Mouse (Mus musculus) forebrain, embryonic 13.5 days (tissue): ENCODE results near the gene Mcu. TPM values are rescaled to one million over a fixed set of nuclear protein-coding genes. Genes with fewer than 3 reads are reported as not detected.

Experiments used
- ATAC-seq: fragments of 200-750 bp; cut with Nextera tagmentation; 2 replicates; pipeline ENCODE4 v1.8.0; 2017
- H3K27ac ChIP-seq: fragments of 300-500 bp; sonication (generic); 2 replicates; pipeline ENCODE4 v1.5.1; 2015; ENCODE audit warnings: inconsistent platforms, mild to moderate bottlenecking, moderate library complexity
- H3K27me3 ChIP-seq: fragments of 300-500 bp; sonication (generic); 2 replicates; pipeline ENCODE4 v1.6.1; 2015; ENCODE audit warnings: mild to moderate bottlenecking, inconsistent platforms
- H3K36me3 ChIP-seq: fragments of 300-500 bp; sonication (generic); 2 replicates; pipeline ENCODE4 v1.6.1; 2015; ENCODE audit warnings: mild to moderate bottlenecking, inconsistent platforms; ENCODE audit not compliant: poor library complexity, severe bottlenecking
- H3K4me1 ChIP-seq: fragments of 300-500 bp; sonication (generic); 2 replicates; pipeline ENCODE4 v1.6.1; 2015; ENCODE audit warnings: inconsistent platforms
- H3K4me2 ChIP-seq: fragments of 300-500 bp; sonication (generic); 2 replicates; pipeline ENCODE4 v1.6.1; 2015; ENCODE audit warnings: inconsistent platforms, mild to moderate bottlenecking, moderate library complexity
- H3K4me3 ChIP-seq: fragments of 300-500 bp; sonication (generic); 2 replicates; pipeline ENCODE4 v1.5.1; 2015; ENCODE audit warnings: mild to moderate bottlenecking, inconsistent platforms
- H3K9ac ChIP-seq: fragments of 300-500 bp; sonication (generic); 2 replicates; pipeline ENCODE4 v1.6.1; 2015; ENCODE audit warnings: mild to moderate bottlenecking, inconsistent platforms
- H3K9me3 ChIP-seq: fragments of 300-500 bp; sonication (generic); replicated peaks from 2 replicates; pipeline ENCODE4 v1.6.1; 2016; ENCODE audit warnings: inconsistent platforms
- WGBS: fragments of 180-500 bp; shearing (Covaris S2); methylation state at CpG from one replicate; pipeline ENCODE4 v1.1.7; 2015; 5-methylcytosine and 5-hydroxymethylcytosine counted together
- polyA plus RNA-seq: library from polyadenylated mRNA; unstranded; fragments of >200 nt; fragmentation: Nextera tagmentation; extraction: Ambion mirVana; gene quantifications from 2 replicates; pipeline ENCODE4 v1.2.1, GENCODE M21; 2015

The Mcu gene
- polyA plus RNA-seq, 1 experiment from 2014 or later = 18.1 TPM

- H3K4me1 ChIP-seq = peaks cover 9% of the 10 kb centered on the region; the same call in 1 of the 2 replicates
- WGBS = 63% methylated on average over 5 of the region's 5 CpGs
- no peaks in the 10 kb centered on the region for H3K9me3 ChIP-seq
- H3K27me3 ChIP-seq = no peaks in the 10 kb centered on the region
- ATAC-seq = no peak
- no peak overlapping the region for H3K9ac ChIP-seq
- H3K4me3 ChIP-seq = no peak overlapping the region
- no peak overlapping the region for H3K27ac ChIP-seq
- no peak overlapping the region for H3K4me2 ChIP-seq
- H3K36me3 ChIP-seq = no peaks in the 10 kb centered on the region; the same call in 1 of the 2 replicates
Observed at GRCm38 (mm10) chr10:59603843-59604242, 12.6 kb downstream of the Mcu start.

GRCm38 (mm10) chr10:59602891-59603290 is 13.6 kb downstream of the Mcu start:
- H3K4me1 ChIP-seq = peaks cover 9% of the 10 kb centered on the region; the same call in 1 of the 2 replicates
- no peak for ATAC-seq
- no peaks in the 10 kb centered on the region for H3K9me3 ChIP-seq
- no peak overlapping the region for H3K4me2 ChIP-seq
- H3K9ac ChIP-seq = no peak overlapping the region
- no peaks in the 10 kb centered on the region; the same call in 1 of the 2 replicates for H3K36me3 ChIP-seq
- 72% methylated on average over 14 of the region's 14 CpGs for WGBS
- H3K27me3 ChIP-seq = no peaks in the 10 kb centered on the region
- no peak overlapping the region for H3K27ac ChIP-seq
- no peak overlapping the region for H3K4me3 ChIP-seq

- Histone ChIP-seq H3K4me1 (peaks cover 9% of the 10 kb centered on the region; the same call in 1 of the 2 replicates), H3K4me3 (no peak overlapping the region), H3K27me3 (no peaks in the 10 kb centered on the region), H3K9ac (no peak overlapping the region), H3K4me2 (no peak overlapping the region), H3K27ac (no peak overlapping the region), H3K36me3 (no peaks in the 10 kb centered on the region; the same call in 1 of the 2 replicates), H3K9me3 (no peaks in the 10 kb centered on the region; the same call in 1 of the 2 replicates)
- ATAC-seq = no peak
- 72% methylated on average over 8 of the region's 8 CpGs for WGBS
Observed at GRCm38 (mm10) chr10:59602043-59602442, 14.4 kb downstream of the Mcu start.

GRCm38 (mm10) chr10:59600516-59600915 is 16.0 kb downstream of the Mcu start:
- Histone ChIP-seq H3K4me3 (no peak overlapping the region), H3K9ac (no peak overlapping the region), H3K36me3 (no peaks in the 10 kb centered on the region; the same call in 1 of the 2 replicates), H3K9me3 (no peaks in the 10 kb centered on the region; the same call in 1 of the 2 replicates), H3K4me2 (no peak overlapping the region), H3K27ac (no peak overlapping the region), H3K4me1 (peaks cover 9% of the 10 kb centered on the region; the same call in 1 of the 2 replicates), H3K27me3 (no peaks in the 10 kb centered on the region)
- WGBS = 89% methylated on average over 8 of the region's 8 CpGs
- ATAC-seq = no peak

- Histone ChIP-seq H3K27ac (no peak overlapping the region), H3K4me3 (no peak overlapping the region), H3K36me3 (no peaks in the 10 kb centered on the region; the same call in 1 of the 2 replicates), H3K9ac (no peak overlapping the region), H3K27me3 (no peaks in the 10 kb centered on the region), H3K4me1 (no peaks in the 10 kb centered on the region), H3K4me2 (no peak overlapping the region), H3K9me3 (no peaks in the 10 kb centered on the region; the same call in 1 of the 2 replicates)
- 81% methylated on average over 13 of the region's 13 CpGs for WGBS
- no peak; the same call in 1 of the 2 replicates for ATAC-seq
Observed at GRCm38 (mm10) chr10:59593826-59594570, 22.5 kb downstream of the Mcu start.

- Histone ChIP-seq H3K9ac (no peak overlapping the region), H3K4me2 (no peak overlapping the region), H3K36me3 (no peaks in the 10 kb centered on the region), H3K9me3 (no peaks in the 10 kb centered on the region), H3K27me3 (no peaks in the 10 kb centered on the region), H3K4me1 (no peaks in the 10 kb centered on the region), H3K27ac (no peak overlapping the region), H3K4me3 (no peak overlapping the region)
- WGBS = 93% methylated on average over 9 of the region's 9 CpGs
- ATAC-seq = no peak
Observed at GRCm38 (mm10) chr10:59590606-59591005, 25.9 kb downstream of the Mcu start.

GRCm38 (mm10) chr10:59589856-59590255 is 26.6 kb downstream of the Mcu start:
- Histone ChIP-seq H3K4me3 (no peak overlapping the region), H3K9ac (no peak overlapping the region), H3K36me3 (no peaks in the 10 kb centered on the region), H3K4me1 (no peaks in the 10 kb centered on the region), H3K9me3 (no peaks in the 10 kb centered on the region), H3K27me3 (no peaks in the 10 kb centered on the region), H3K4me2 (no peak overlapping the region), H3K27ac (no peak overlapping the region)
- ATAC-seq = no peak
- 91% methylated on average over 13 of the region's 13 CpGs for WGBS

GRCm38 (mm10) chr10:59589420-59589819 is 27.1 kb downstream of the Mcu start:
- Histone ChIP-seq H3K9me3 (no peaks in the 10 kb centered on the region), H3K27me3 (no peaks in the 10 kb centered on the region), H3K36me3 (no peaks in the 10 kb centered on the region), H3K4me3 (no peak overlapping the region), H3K27ac (no peak overlapping the region), H3K4me1 (no peaks in the 10 kb centered on the region), H3K4me2 (no peak overlapping the region), H3K9ac (no peak overlapping the region)
- no peak for ATAC-seq
- 92% methylated on average over 7 of the region's 7 CpGs for WGBS

- no peak for ATAC-seq
- WGBS = 87% methylated on average over 7 of the region's 7 CpGs
- peaks cover under 1% of the 10 kb centered on the region; the same call in 1 of the 2 replicates for H3K36me3 ChIP-seq
- H3K9ac ChIP-seq = no peak overlapping the region
- no peak overlapping the region for H3K4me2 ChIP-seq
- no peaks in the 10 kb centered on the region for H3K4me1 ChIP-seq
- H3K27me3 ChIP-seq = no peaks in the 10 kb centered on the region
- no peak overlapping the region for H3K4me3 ChIP-seq
- no peak overlapping the region for H3K27ac ChIP-seq
- H3K9me3 ChIP-seq = no peaks in the 10 kb centered on the region
Observed at GRCm38 (mm10) chr10:59588135-59588534, 28.4 kb downstream of the Mcu start.

GRCm38 (mm10) chr10:59586821-59587220 is 29.7 kb downstream of the Mcu start:
- Histone ChIP-seq H3K36me3 (peaks cover 7% of the 10 kb centered on the region; the same call in 1 of the 2 replicates), H3K9me3 (no peaks in the 10 kb centered on the region), H3K4me1 (no peaks in the 10 kb centered on the region), H3K27ac (no peak overlapping the region), H3K4me3 (no peak overlapping the region), H3K9ac (no peak overlapping the region), H3K27me3 (no peaks in the 10 kb centered on the region), H3K4me2 (no peak overlapping the region)
- no peak for ATAC-seq
- WGBS = 95% methylated on average over 15 of the region's 15 CpGs

- no peak overlapping the region for H3K4me2 ChIP-seq
- H3K4me3 ChIP-seq = no peak overlapping the region
- H3K4me1 ChIP-seq = no peaks in the 10 kb centered on the region
- H3K9ac ChIP-seq = no peak overlapping the region
- no peak for ATAC-seq
- 88% methylated on average over 5 of the region's 5 CpGs for WGBS
- H3K9me3 ChIP-seq = no peaks in the 10 kb centered on the region
- no peak overlapping the region for H3K27ac ChIP-seq
- H3K36me3 ChIP-seq = peaks cover 7% of the 10 kb centered on the region; the same call in 1 of the 2 replicates
- H3K27me3 ChIP-seq = no peaks in the 10 kb centered on the region
Observed at GRCm38 (mm10) chr10:59585621-59586020, 30.9 kb downstream of the Mcu start.

GRCm38 (mm10) chr10:59581826-59582543 is 34.5 kb downstream of the Mcu start:
- 40% methylated on average over 1 of the region's 1 CpGs for WGBS
- no peak for ATAC-seq
- no peak overlapping the region for H3K9ac ChIP-seq
- H3K27me3 ChIP-seq = no peaks in the 10 kb centered on the region
- no peak overlapping the region for H3K4me2 ChIP-seq
- peaks cover 7% of the 10 kb centered on the region; the same call in 1 of the 2 replicates for H3K36me3 ChIP-seq
- H3K4me3 ChIP-seq = no peak overlapping the region
- H3K9me3 ChIP-seq = no peaks in the 10 kb centered on the region
- no peak overlapping the region for H3K27ac ChIP-seq
- H3K4me1 ChIP-seq = peaks cover 7% of the 10 kb centered on the region; the same call in 1 of the 2 replicates
